Mouse (Mus musculus): ENCODE results near the gene Cutal. TPM values are rescaled to one million over a fixed set of nuclear protein-coding genes. Genes with fewer than 3 reads are reported as not detected.
A peak's percentile ranks its signal among the peaks of the same experiment; 100 is the strongest.

Gene Cutal
- polyA plus RNA-seq, 1 experiment from 2014 or later, result 0.23 TPM

DNA sequence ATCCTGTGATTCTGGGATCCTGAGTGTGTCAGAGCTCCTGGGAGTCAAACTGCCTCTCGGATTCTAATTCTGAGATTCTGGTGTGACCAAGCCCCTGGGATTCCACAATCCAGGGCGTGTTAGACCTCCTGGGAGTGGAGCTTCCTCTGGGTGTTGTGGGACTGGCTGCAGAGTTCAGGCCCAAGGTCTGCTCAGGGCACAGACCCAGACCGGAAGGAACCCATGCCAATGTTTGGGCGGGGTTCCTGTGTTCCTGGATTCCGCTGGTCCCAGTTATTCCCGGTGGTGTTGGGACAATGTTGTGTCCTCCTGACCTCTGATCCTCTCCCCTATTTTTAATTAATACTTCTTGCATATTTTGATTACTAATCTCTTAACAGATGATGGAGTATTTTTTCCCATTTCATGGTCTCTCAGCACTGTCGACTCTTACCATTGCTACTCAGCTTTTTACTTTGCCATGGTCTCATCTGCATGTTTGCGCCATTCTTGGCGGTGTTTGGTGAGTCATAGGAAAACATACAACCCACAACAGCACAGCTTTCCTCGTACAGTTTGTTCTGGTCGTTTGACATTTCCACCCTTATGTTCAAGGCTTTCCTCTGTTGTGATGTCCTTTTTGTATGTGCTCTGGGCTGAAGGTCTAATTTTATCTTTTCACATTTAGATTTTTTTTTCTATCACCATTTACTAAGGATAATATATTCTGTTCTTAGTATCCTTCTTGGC lies 30.8 kb upstream of the Cutal start:
- H3K27me3 ChIP-seq, result no peaks in the 10 kb centered on the region
- H3K4me2 ChIP-seq (replicated peaks), result no peak overlapping the region
- no peak overlapping the region for H3K27ac ChIP-seq
- no peaks in the 10 kb centered on the region for H3K9me3 ChIP-seq (replicated peaks)
- no peaks in the 10 kb centered on the region for H3K4me1 ChIP-seq
- no peak overlapping the region for H3K9ac ChIP-seq
- WGBS, result 90% methylated on average over 11 of the region's 11 CpGs
- no peak overlapping the region for H3K4me3 ChIP-seq
- no peaks in the 10 kb centered on the region for H3K36me3 ChIP-seq
- no peak for ATAC-seq (ENCODE audit: low FRiP score)

DNA sequence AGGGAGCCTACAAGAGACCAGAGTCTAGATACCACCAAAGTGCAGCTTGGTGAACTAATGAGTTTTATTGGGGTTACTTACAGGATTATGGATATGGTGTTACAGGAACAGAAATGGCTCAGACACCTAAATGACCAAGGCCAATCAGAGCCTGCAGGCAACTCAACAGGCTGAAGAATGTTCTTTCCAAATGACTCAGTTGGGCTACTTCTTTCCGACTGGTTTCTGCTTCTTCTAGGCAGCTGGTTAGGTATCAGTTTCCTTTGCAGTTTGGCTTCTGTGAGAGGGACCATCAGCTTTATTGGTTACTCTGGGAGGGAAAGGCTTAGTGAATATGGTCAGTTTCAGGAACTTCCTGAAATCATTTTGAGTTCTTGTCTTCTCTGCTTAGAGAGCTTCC lies 26.5 kb upstream of the Cutal start:
- ATAC-seq (ENCODE audit: low FRiP score), result no peak
- Histone ChIP-seq H3K4me2 (replicated peaks) (no peak overlapping the region), H3K9me3 (replicated peaks) (no peaks in the 10 kb centered on the region), H3K36me3 (peaks cover 37% of the 10 kb centered on the region), H3K4me1 (no peaks in the 10 kb centered on the region), H3K27ac (no peak overlapping the region), H3K27me3 (no peaks in the 10 kb centered on the region), H3K9ac (no peak overlapping the region), H3K4me3 (no peak overlapping the region)
- WGBS, result 89% methylated on average over 1 of the region's 1 CpGs

- H3K4me2 ChIP-seq (replicated peaks), result no peak overlapping the region
- no peaks in the 10 kb centered on the region for H3K4me1 ChIP-seq
- H3K36me3 ChIP-seq, result peaks cover 96% of the 10 kb centered on the region
- no peak overlapping the region for H3K4me3 ChIP-seq
- 92% methylated on average over 4 of the region's 4 CpGs for WGBS
- H3K27me3 ChIP-seq, result no peaks in the 10 kb centered on the region
- no peak overlapping the region for H3K9ac ChIP-seq
- H3K27ac ChIP-seq, result no peak overlapping the region
- ATAC-seq (ENCODE audit: low FRiP score), result no peak
- H3K9me3 ChIP-seq (replicated peaks), result no peaks in the 10 kb centered on the region
Measured at GRCm38 (mm10) chr2:34855265-34855664, 18.9 kb upstream of the Cutal start.

DNA sequence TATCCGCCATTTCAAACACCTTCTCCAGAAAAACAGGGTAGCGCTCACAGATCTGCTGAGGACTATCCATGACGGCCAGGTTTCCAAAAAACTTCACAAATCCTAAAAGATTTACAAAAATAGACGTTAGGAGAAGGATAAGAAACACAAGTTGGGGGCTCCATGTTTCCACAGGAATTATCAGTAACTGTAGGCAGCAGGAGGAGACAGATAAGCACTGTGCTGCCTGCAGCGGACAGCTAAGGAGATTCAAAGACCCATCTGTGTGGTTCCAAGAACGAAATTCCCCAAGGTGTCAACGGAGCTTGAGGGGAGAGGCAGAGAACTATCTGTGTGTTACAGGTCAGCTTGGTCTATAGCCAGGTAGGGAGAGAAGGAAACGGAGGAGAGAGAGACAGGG lies 16.5 kb upstream of the Cutal start:
- H3K27me3 ChIP-seq, result no peaks in the 10 kb centered on the region

GRCm38 (mm10) chr2:34869680-34870079 lies 4.5 kb upstream of the Cutal start:
- H3K27me3 ChIP-seq, result peaks cover 20% of the 10 kb centered on the region
- peaks cover 12% of the 10 kb centered on the region for H3K36me3 ChIP-seq
- WGBS, result 45% methylated on average over 5 of the region's 5 CpGs
- H3K9me3 ChIP-seq (replicated peaks), result no peaks in the 10 kb centered on the region
- H3K4me3 ChIP-seq, result peak overlapping the region; percentile 77
- 0 out of 2 replicates have a peak overlapping the region, but pooled peaks have one; percentile 30 for H3K27ac ChIP-seq
- H3K4me2 ChIP-seq (replicated peaks), result peak overlapping the region; percentile 56
- peak overlapping the region; percentile 87 for H3K9ac ChIP-seq
- peaks cover 36% of the 10 kb centered on the region for H3K4me1 ChIP-seq
- no peak for ATAC-seq (ENCODE audit: low FRiP score)

More for the DNA sequence above, 16.5 kb upstream of the Cutal start:
- WGBS, result 92% methylated on average over 8 of the region's 8 CpGs
- H3K9ac ChIP-seq, result no peak overlapping the region
- no peaks in the 10 kb centered on the region for H3K4me1 ChIP-seq
- H3K4me2 ChIP-seq (replicated peaks), result no peak overlapping the region
- H3K27ac ChIP-seq, result no peak overlapping the region
- no peaks in the 10 kb centered on the region for H3K9me3 ChIP-seq (replicated peaks)
- no peak overlapping the region for H3K4me3 ChIP-seq
- no peak for ATAC-seq (ENCODE audit: low FRiP score)
- peaks cover 89% of the 10 kb centered on the region for H3K36me3 ChIP-seq

GRCm38 (mm10) chr2:34870520-34871474 lies 3.4 kb upstream of the Cutal start:
- ATAC-seq (ENCODE audit: low FRiP score), result peak; percentile 98
- no peaks in the 10 kb centered on the region for H3K9me3 ChIP-seq (replicated peaks)
- H3K27me3 ChIP-seq, result peaks cover 27% of the 10 kb centered on the region
- H3K9ac ChIP-seq, result peak overlapping the region; percentile 87
- peak overlapping the region; percentile 56 for H3K4me2 ChIP-seq (replicated peaks)
- H3K4me3 ChIP-seq, result peak overlapping the region; percentile 77
- peaks cover 36% of the 10 kb centered on the region for H3K4me1 ChIP-seq
- peaks cover 1% of the 10 kb centered on the region for H3K36me3 ChIP-seq
- WGBS, result under 1% methylated on average over 67 of the region's 67 CpGs
- peak overlapping the region; percentile 92 for H3K27ac ChIP-seq

DNA sequence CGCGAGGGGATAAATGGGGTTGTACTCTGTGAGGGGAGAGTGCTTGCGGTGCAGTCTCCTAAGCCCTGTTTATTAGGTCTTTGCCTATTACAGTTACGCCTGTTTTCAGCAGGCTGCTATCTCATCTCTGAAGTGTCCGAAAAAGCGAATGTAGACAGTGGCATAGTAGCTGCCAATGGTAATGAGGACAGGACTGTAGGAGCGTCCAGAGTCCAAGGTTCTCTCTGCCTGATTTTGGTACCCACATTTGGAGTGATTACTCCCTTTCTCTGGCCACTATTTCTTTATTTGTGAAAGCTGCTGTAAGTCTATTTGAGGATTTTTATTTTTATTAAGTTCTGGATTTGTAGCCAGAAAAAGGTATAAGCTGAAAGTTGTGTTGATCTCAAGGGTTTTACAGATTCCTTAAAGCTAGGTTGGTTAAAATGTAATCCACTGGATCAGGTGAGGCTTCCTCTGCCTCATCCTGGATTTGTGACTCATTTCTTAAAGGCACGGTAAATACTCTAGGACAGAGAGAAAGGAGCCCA lies 685 bp downstream of the Cutal start, which contains the start of gene Psmd5:
Gene Psmd5, minus strand, starts transcription at position 153 of the 530 bp plus-strand sequence.
- no peak within 1 kb of the TSS for H3K4me3 ChIP-seq
- no peak for ATAC-seq (ENCODE audit: low FRiP score)
- H3K27me3 ChIP-seq, result peaks cover 41% of the 10 kb centered on the region
- H3K9ac ChIP-seq, result 0 out of 2 replicates have a peak within 1 kb of the TSS, but pooled peaks have one; percentile 27
- H3K27ac ChIP-seq, result no peak within 1 kb of the TSS
- H3K4me1 ChIP-seq, result peaks cover 11% of the 10 kb centered on the region
- WGBS, result 18% methylated on average over 8 of the region's 8 CpGs
- no peaks in the 10 kb centered on the region for H3K36me3 ChIP-seq
- peak within 1 kb of the TSS; percentile 39 for H3K4me2 ChIP-seq (replicated peaks)
- H3K9me3 ChIP-seq (replicated peaks), result no peaks in the 10 kb centered on the region

- H3K36me3 ChIP-seq, result no peaks in the 10 kb centered on the region
- H3K27me3 ChIP-seq, result peaks cover 17% of the 10 kb centered on the region
- no peaks in the 10 kb centered on the region for H3K9me3 ChIP-seq (replicated peaks)
- WGBS, result 86% methylated on average over 10 of the region's 10 CpGs
- H3K27ac ChIP-seq, result no peak overlapping the region
- H3K4me1 ChIP-seq, result no peaks in the 10 kb centered on the region
- H3K4me2 ChIP-seq (replicated peaks), result no peak overlapping the region
- H3K9ac ChIP-seq, result no peak overlapping the region
- ATAC-seq (ENCODE audit: low FRiP score), result no peak
- H3K4me3 ChIP-seq, result no peak overlapping the region
Measured at GRCm38 (mm10) chr2:34880054-34880453, 5.9 kb downstream of the Cutal start.

DNA sequence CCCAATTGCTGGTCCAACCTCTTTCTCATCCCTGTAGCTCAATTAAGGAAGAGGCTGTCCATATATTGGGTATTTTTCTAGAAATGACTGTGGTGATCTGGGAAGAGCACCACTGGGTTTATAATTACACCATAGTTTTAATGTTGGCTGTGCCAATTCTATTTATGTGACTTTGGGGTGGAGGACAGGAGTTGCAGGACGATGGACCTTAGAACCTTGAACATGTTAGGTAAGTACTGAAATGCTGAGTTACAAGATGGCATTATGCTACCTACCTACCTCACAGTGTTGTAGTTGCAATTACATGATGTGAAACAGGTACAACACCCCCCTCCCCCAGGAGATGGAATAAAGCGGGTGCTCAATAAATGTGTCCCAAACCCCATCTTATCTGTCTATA lies 8.6 kb downstream of the Cutal start:
- no peak for ATAC-seq (ENCODE audit: low FRiP score)
- WGBS, result 88% methylated on average over 2 of the region's 2 CpGs

DNA sequence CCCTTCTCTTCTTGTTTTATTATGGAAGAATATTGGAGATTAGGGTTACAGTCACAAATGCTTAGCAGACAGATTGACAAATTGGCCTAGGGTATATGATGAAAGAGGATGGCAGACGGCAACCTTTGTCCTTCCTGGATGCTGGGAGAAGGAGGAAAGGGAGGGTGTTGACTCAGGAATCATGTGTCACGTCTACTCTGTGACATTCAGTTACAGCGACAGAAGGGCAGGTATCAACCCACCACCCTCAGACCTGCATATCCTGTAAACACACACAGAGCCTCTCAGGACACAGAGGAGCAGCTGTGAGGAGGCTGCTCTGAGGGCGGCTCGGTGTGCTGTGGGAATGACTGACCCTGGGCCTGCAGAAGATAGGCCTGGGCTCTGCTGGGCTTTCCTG lies 9.0 kb downstream of the Cutal start:
- 53% methylated on average over 5 of the region's 5 CpGs for WGBS
- ATAC-seq (ENCODE audit: low FRiP score), result no peak

More for the DNA sequence above, 8.6 kb downstream of the Cutal start:
- Histone ChIP-seq H3K4me3 (no peak overlapping the region), H3K36me3 (no peaks in the 10 kb centered on the region), H3K27ac (no peak overlapping the region), H3K9ac (no peak overlapping the region), H3K27me3 (peaks cover under 1% of the 10 kb centered on the region), H3K9me3 (replicated peaks) (no peaks in the 10 kb centered on the region), H3K4me1 (no peaks in the 10 kb centered on the region), H3K4me2 (replicated peaks) (no peak overlapping the region)

DNA sequence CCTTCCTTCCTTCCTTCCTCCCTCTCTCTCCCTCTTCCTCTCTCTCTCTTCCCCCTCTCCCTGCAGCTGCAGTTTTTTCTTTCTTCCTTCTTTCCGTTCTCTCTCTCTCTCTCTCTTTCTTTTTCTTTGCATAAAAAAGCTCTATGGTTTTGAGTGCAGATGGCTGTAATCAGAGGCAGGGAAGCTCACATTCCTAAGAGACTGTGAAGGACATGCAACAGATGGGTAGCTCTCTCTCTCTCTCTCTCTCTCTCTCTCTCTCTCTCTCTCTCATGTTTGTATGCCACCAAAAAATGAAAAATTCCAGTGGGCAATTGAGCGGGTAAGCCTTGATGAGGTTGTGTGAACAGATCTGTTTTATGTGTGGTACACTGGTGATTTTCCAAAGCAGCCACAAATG lies 10.0 kb downstream of the Cutal start:
- Histone ChIP-seq H3K4me1 (no peaks in the 10 kb centered on the region), H3K9ac (no peak overlapping the region), H3K4me2 (replicated peaks) (no peak overlapping the region), H3K36me3 (no peaks in the 10 kb centered on the region), H3K4me3 (no peak overlapping the region), H3K27me3 (no peaks in the 10 kb centered on the region; the same call in 1 of the 2 replicates), H3K9me3 (replicated peaks) (no peaks in the 10 kb centered on the region), H3K27ac (no peak overlapping the region)
- ATAC-seq (ENCODE audit: low FRiP score), result no peak
- 78% methylated on average over 2 of the region's 2 CpGs for WGBS

More for the DNA sequence above, 9.0 kb downstream of the Cutal start:
- no peak overlapping the region for H3K27ac ChIP-seq
- no peak overlapping the region for H3K4me2 ChIP-seq (replicated peaks)
- no peaks in the 10 kb centered on the region for H3K36me3 ChIP-seq
- no peak overlapping the region for H3K4me3 ChIP-seq
- no peak overlapping the region for H3K9ac ChIP-seq
- H3K4me1 ChIP-seq, result no peaks in the 10 kb centered on the region
- H3K9me3 ChIP-seq (replicated peaks), result no peaks in the 10 kb centered on the region
- H3K27me3 ChIP-seq, result no peaks in the 10 kb centered on the region; the same call in none of the 2 replicates

DNA sequence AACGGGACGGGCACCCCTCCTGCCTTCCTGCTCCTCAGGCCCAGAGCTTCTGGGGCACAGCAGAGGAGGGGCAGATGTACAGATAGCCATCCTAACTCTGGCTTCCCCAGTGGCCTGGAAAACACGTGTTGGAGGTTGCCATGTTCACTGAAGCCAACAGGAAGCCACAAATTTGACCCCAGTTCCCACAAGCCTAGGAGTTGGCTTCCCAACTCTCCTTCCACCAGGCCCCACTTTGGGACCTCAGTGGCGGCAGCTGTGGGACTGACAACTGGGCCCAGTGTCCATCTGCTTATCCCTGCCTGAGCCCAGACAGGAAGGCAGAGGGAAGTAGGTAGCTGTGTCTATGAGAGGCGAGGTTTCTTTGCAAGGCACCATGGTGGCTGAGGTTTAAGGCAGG lies 19.8 kb downstream of the Cutal start:
- no peak overlapping the region for H3K4me3 ChIP-seq
- H3K4me2 ChIP-seq (replicated peaks), result no peak overlapping the region
- H3K27me3 ChIP-seq, result no peaks in the 10 kb centered on the region
- H3K4me1 ChIP-seq, result no peaks in the 10 kb centered on the region
- H3K36me3 ChIP-seq, result no peaks in the 10 kb centered on the region
- 66% methylated on average over 5 of the region's 5 CpGs for WGBS
- no peak overlapping the region for H3K27ac ChIP-seq
- ATAC-seq (ENCODE audit: low FRiP score), result no peak
- no peak overlapping the region for H3K9ac ChIP-seq
- H3K9me3 ChIP-seq (replicated peaks), result no peaks in the 10 kb centered on the region
